ENCODE assay signal across 24 mouse cellular contexts in genomic region chr8:3717321-3717954, GRCm38 (mm10). TPM values are rescaled to one million over a fixed set of nuclear protein-coding genes. Genes with fewer than 3 reads are reported as not detected.
DNase-seq lines count a peak whose midpoint lies in the region; ATAC-seq and TF ChIP-seq lines count a peak whose summit lies in the region.
"Had no signal": no experiment of that assay in that cellular context is flagged by ENCODE, and none has a peak within 500 bp of the region (broad histone marks: within the 10 kb centered on the region; RNA-seq: fewer than 3 reads in every experiment).

No protein-coding gene starts in this region.

- ATAC-seq in liver, embryonic 12.5 days = no peak
- ATAC-seq in heart, embryonic 16.5 days (replicated peaks; ENCODE audit: extremely low read depth, insufficient read depth, low FRiP score) = peak; percentile 67
- ATAC-seq: intestine, embryonic 15.5 days; midbrain, embryonic 13.5 days had no signal

- DNase-seq in liver, adult 2 months (ENCODE audit: extremely low read depth, low read depth, low spot score) = peak; percentile 36
- DNase-seq in heart, adult 8-10 months (ENCODE audit: low spot score) = peak; percentile 39
- peak; percentile 39 for DNase-seq in heart, adult 9 months (ENCODE audit: low spot score in 2 of 2)
- no peak for DNase-seq in ovary, adult 18-20 months (ENCODE audit: low spot score)
- DNase-seq in thymus, postnatal 4 days = no peak
- DNase-seq: cerebellum, adult 9-10 months; kidney, postnatal 14 days; lung, postnatal 10 days; thymus, adult 2 months had no signal

- no peaks in the 10 kb centered on the region for H3K79me2 ChIP-seq in liver, adult 2 months (ENCODE audit: control insufficient read depth, insufficient read depth, low read length)

- H3K4me1 ChIP-seq in liver, adult 2 months (ENCODE audit: control insufficient read depth, insufficient read depth, low read length) = 0 out of 2 replicates have a peak, but pooled peaks cover 3% of the 10 kb centered on the region
- 0 out of 2 replicates have a peak, but pooled peaks cover 3% of the 10 kb centered on the region for H3K4me1 ChIP-seq in liver, embryonic 12.5 days
- no peaks in the 10 kb centered on the region for H3K4me1 ChIP-seq in heart, embryonic 16.5 days (ENCODE audit: control insufficient read depth, insufficient read depth, low read length)
- H3K4me1 ChIP-seq: embryonic facial prominence, embryonic 10.5 days; hindbrain, embryonic 15.5 days; intestine, embryonic 15.5 days; limb, embryonic 15.5 days; midbrain, embryonic 13.5 days; neural tube, embryonic 12.5 days had no signal

- H3K36me3 ChIP-seq in liver, adult 2 months (ENCODE audit: control insufficient read depth, insufficient read depth, low read length) = peaks cover 6% of the 10 kb centered on the region; the same call in 1 of the 2 replicates
- H3K36me3 ChIP-seq in liver, embryonic 12.5 days = no peaks in the 10 kb centered on the region
- no peaks in the 10 kb centered on the region for H3K36me3 ChIP-seq in heart, embryonic 16.5 days (ENCODE audit: control insufficient read depth, insufficient read depth)
- H3K36me3 ChIP-seq: embryonic facial prominence, embryonic 10.5 days; hindbrain, embryonic 15.5 days; intestine, embryonic 15.5 days; limb, embryonic 15.5 days; midbrain, embryonic 13.5 days; neural tube, embryonic 12.5 days had no signal

- no peak for TF ChIP-seq CTCF in liver, adult 2 months (IDR thresholded peaks at IDR 0.05; ENCODE audit: low read depth, low read length)

- no peak overlapping the region for H3K4me3 ChIP-seq in liver, adult 2 months (ENCODE audit: insufficient read depth, low read depth, low read length)
- H3K4me3 ChIP-seq in liver, embryonic 12.5 days = no peak overlapping the region
- no peak overlapping the region for H3K4me3 ChIP-seq in heart, embryonic 16.5 days (ENCODE audit: low read length)
- H3K4me3 ChIP-seq: embryonic facial prominence, embryonic 10.5 days; hindbrain, embryonic 15.5 days; intestine, embryonic 15.5 days; layer of hippocampus, adult 2 months; limb, embryonic 15.5 days; midbrain, embryonic 13.5 days; neural tube, embryonic 12.5 days had no signal

- peak overlapping the region; percentile 22 for H3K9ac ChIP-seq in liver, adult 2 months (ENCODE audit: low read depth, low read length)
- no peak overlapping the region for H3K9ac ChIP-seq in liver, embryonic 12.5 days
- no peak overlapping the region for H3K9ac ChIP-seq in heart, embryonic 16.5 days (ENCODE audit: low read length)
- H3K9ac ChIP-seq: hindbrain, embryonic 15.5 days; intestine, embryonic 15.5 days; limb, embryonic 15.5 days; midbrain, embryonic 13.5 days; neural tube, embryonic 12.5 days had no signal

- no peaks in the 10 kb centered on the region for H3K27me3 ChIP-seq in liver, adult 2 months (ENCODE audit: control insufficient read depth, insufficient read depth, low read length)
- H3K27me3 ChIP-seq in liver, embryonic 12.5 days (replicated peaks) = no peaks in the 10 kb centered on the region
- H3K27me3 ChIP-seq in heart, embryonic 16.5 days (ENCODE audit: control insufficient read depth, insufficient read depth, low read length) = no peaks in the 10 kb centered on the region
- H3K27me3 ChIP-seq: hindbrain, embryonic 15.5 days; intestine, embryonic 15.5 days; limb, embryonic 15.5 days; midbrain, embryonic 13.5 days; neural tube, embryonic 12.5 days had no signal

- H3K27ac ChIP-seq in liver, adult 2 months (replicated peaks; ENCODE audit: insufficient read depth, low read depth, low read length) = peak overlapping the region; percentile 68
- H3K27ac ChIP-seq in liver, embryonic 12.5 days = no peak overlapping the region
- H3K27ac ChIP-seq in heart, embryonic 16.5 days (ENCODE audit: low read length) = no peak overlapping the region
- H3K27ac ChIP-seq: embryonic facial prominence, embryonic 10.5 days; hindbrain, embryonic 15.5 days; intestine, embryonic 15.5 days; layer of hippocampus, adult 2 months; limb, embryonic 15.5 days; midbrain, embryonic 13.5 days; neural tube, embryonic 12.5 days had no signal

- TF ChIP-seq POLR2A in liver, adult 2 months (IDR thresholded peaks at IDR 0.05; ENCODE audit: extremely low read depth, insufficient read depth, low read length) = no peak

- 62% methylated on average over 12 of the region's 12 CpGs for WGBS in liver, adult 2 months
- WGBS in liver, embryonic 12.5 days (ENCODE audit: insufficient replicate concordance) = 70% methylated on average over 12 of the region's 12 CpGs
- 48% methylated on average over 12 of the region's 12 CpGs for WGBS in heart, embryonic 16.5 days

- no peak overlapping the region for H3K4me2 ChIP-seq in liver, embryonic 12.5 days
- no peak overlapping the region for H3K4me2 ChIP-seq in heart, embryonic 16.5 days (ENCODE audit: low read depth, low read length)
- H3K4me2 ChIP-seq: hindbrain, embryonic 15.5 days; intestine, embryonic 15.5 days; limb, embryonic 15.5 days; midbrain, embryonic 13.5 days; neural tube, embryonic 12.5 days had no signal

- H3K9me3 ChIP-seq in liver, embryonic 12.5 days (replicated peaks) = no peaks in the 10 kb centered on the region
- no peaks in the 10 kb centered on the region for H3K9me3 ChIP-seq in heart, embryonic 16.5 days (replicated peaks; ENCODE audit: control insufficient read depth, low read length)
- H3K9me3 ChIP-seq: hindbrain, embryonic 15.5 days; intestine, embryonic 15.5 days; limb, embryonic 15.5 days; midbrain, embryonic 13.5 days; neural tube, embryonic 12.5 days had no signal

RNA-seq across cellular contexts. Expression of gene Clec4g, which starts 3.0 kb away (rescaled TPM):
- total RNA-seq in liver, adult 2 months (2014; rRNA removed) = 100 and 133 TPM in 2 replicates
- polyA plus RNA-seq in liver, adult 2 months (2012; rRNA removed) = 48.9 and 57.7 TPM in 2 replicates
- 1.4 and 1.8 TPM in 2 replicates for polyA plus RNA-seq in liver, embryonic 12.5 days (2016; fragmentation: Nextera tagmentation; extraction: Ambion mirVana)
- under 1 TPM; 0.53 to 0.79 (median 0.59) TPM for total RNA-seq in heart, adult 8-10 months (2022)
- polyA plus RNA-seq in heart, embryonic 16.5 days (2015; fragmentation: Nextera tagmentation; extraction: Ambion mirVana) = 2.0 and 2.6 TPM in 2 replicates
- total RNA-seq: adrenal gland, adult 18-20 months; common myeloid progenitor, adult 5-6 weeks; gastrocnemius, adult 8-10 months; layer of hippocampus, adult 2 months; left cerebral cortex, postnatal 36 days had no signal
- polyA plus RNA-seq: limb, embryonic 15.5 days; midbrain, embryonic 13.5 days; neural tube, embryonic 12.5 days; small intestine, adult 2 months had no signal

RNA-seq across cellular contexts. Expression of gene Fcer2a, which starts 23.5 kb away (rescaled TPM):
- total RNA-seq in liver, adult 2 months (2014; rRNA removed) = 0.09 and 0.27 TPM in 2 replicates
- 0.49 and 0.51 TPM in 2 replicates for polyA plus RNA-seq in liver, adult 2 months (2012; rRNA removed)
- polyA plus RNA-seq in liver, embryonic 12.5 days (2016; fragmentation: Nextera tagmentation; extraction: Ambion mirVana) = 0.07 TPM in 1 of 2 replicates, not detected in the other
- under 1 TPM; 0.22 to 0.55 (median 0.47) TPM for total RNA-seq in heart, adult 8-10 months (2022)
- polyA plus RNA-seq in heart, embryonic 16.5 days (2015; fragmentation: Nextera tagmentation; extraction: Ambion mirVana) = 0.14 and 0.16 TPM in 2 replicates
- total RNA-seq: common myeloid progenitor, adult 5-6 weeks; gastrocnemius, adult 8-10 months; layer of hippocampus, adult 2 months; left cerebral cortex, postnatal 36 days had no signal

RNA-seq across cellular contexts. Expression of gene Cd209a, which starts 31.3 kb away (rescaled TPM):
- total RNA-seq in liver, adult 2 months (2014; rRNA removed) = 0.09 and 0.40 TPM in 2 replicates
- 0.28 and 0.41 TPM in 2 replicates for polyA plus RNA-seq in liver, adult 2 months (2012; rRNA removed)
- 0.14 and 0.24 TPM in 2 replicates for polyA plus RNA-seq in liver, embryonic 12.5 days (2016; fragmentation: Nextera tagmentation; extraction: Ambion mirVana)
- under 1 TPM; 0.63 to 0.78 (median 0.71) TPM for total RNA-seq in heart, adult 8-10 months (2022)
- 0.19 and 0.28 TPM in 2 replicates for polyA plus RNA-seq in heart, embryonic 16.5 days (2015; fragmentation: Nextera tagmentation; extraction: Ambion mirVana)
- polyA plus RNA-seq: embryonic facial prominence, embryonic 10.5 days; forebrain, embryonic 11.5 days; midbrain, embryonic 13.5 days; neural tube, embryonic 12.5 days had no signal

RNA-seq across cellular contexts. Expression of gene Trappc5, which starts 41.3 kb away (rescaled TPM):
- 15.3 and 18.3 TPM in 2 replicates for total RNA-seq in liver, adult 2 months (2014; rRNA removed)
- 22.5 and 25.0 TPM in 2 replicates for polyA plus RNA-seq in liver, adult 2 months (2012; rRNA removed)
- polyA plus RNA-seq in liver, embryonic 12.5 days (2016; fragmentation: Nextera tagmentation; extraction: Ambion mirVana) = 22.1 and 22.8 TPM in 2 replicates
- 10 to 100 TPM; 19.9 to 23.0 (median 20.6) TPM for total RNA-seq in heart, adult 8-10 months (2022)
- polyA plus RNA-seq in heart, embryonic 16.5 days (2015; fragmentation: Nextera tagmentation; extraction: Ambion mirVana) = 32.4 and 35.2 TPM in 2 replicates

RNA-seq across cellular contexts. Expression of gene Fcor, which starts 45.3 kb away (rescaled TPM):
- total RNA-seq in liver, adult 2 months (2014; rRNA removed) = 1.9 and 2.6 TPM in 2 replicates
- polyA plus RNA-seq in liver, adult 2 months (2012; rRNA removed) = 1.1 and 5.7 TPM in 2 replicates
- polyA plus RNA-seq in liver, embryonic 12.5 days (2016; fragmentation: Nextera tagmentation; extraction: Ambion mirVana) = 2.8 and 3.2 TPM in 2 replicates
- total RNA-seq in heart, adult 8-10 months (2022) = under 1 TPM in 2 of 4 experiments, not detected in 2; 0.86 to 0.97 TPM
- 4.3 and 4.4 TPM in 2 replicates for polyA plus RNA-seq in heart, embryonic 16.5 days (2015; fragmentation: Nextera tagmentation; extraction: Ambion mirVana)
- polyA plus RNA-seq: small intestine, adult 2 months had no signal

Comparison
In these comparisons a context has a peak if more than half of its experiments do, and no peak if none do; other contexts are left out.
1. RNA of gene Clec4g, which starts 3.0 kb away (polyA plus RNA-seq): 48.9 to 57.7 TPM in liver, adult 2 months; 2.0 to 2.6 TPM in heart, embryonic 16.5 days and 1.4 to 1.8 TPM in liver, embryonic 12.5 days; every median in the first group is over 10 times any median in the second.
2. DNase-seq: peak in liver, adult 2 months (single experiment), heart, adult 8-10 months (single experiment) and heart, adult 9 months (2 of 2); none in ovary, adult 18-20 months (single experiment) and thymus, postnatal 4 days (single experiment).